Mouse (Mus musculus) heart, postnatal 36 days (tissue): ENCODE data around the gene Mylpf. TPM values are rescaled to one million over a fixed set of nuclear protein-coding genes. Genes with fewer than 3 reads are reported as not detected.
A peak's percentile ranks its signal among the peaks of the same experiment; 100 is the strongest.

Source experiments
- DNase-seq, 2 experiments: peaks; one replicate each; pipeline ENCODE4 v3.0.0; 2021 to 2022
- intact Hi-C: fragments of 180-260 bp; cut with DNase I; formaldehyde crosslinking; loops from one replicate; pipeline ENCODE4 v1.15.1; 2025
- total RNA-seq, 2 experiments: library from RNA; stranded (reverse); gene quantifications; 2 replicates each; pipeline ENCODE4 v1.2.3; 2021

Gene Mylpf
- total RNA-seq, 2 experiments from 2014 or later: 2.4 to 2.5 TPM

DNA sequence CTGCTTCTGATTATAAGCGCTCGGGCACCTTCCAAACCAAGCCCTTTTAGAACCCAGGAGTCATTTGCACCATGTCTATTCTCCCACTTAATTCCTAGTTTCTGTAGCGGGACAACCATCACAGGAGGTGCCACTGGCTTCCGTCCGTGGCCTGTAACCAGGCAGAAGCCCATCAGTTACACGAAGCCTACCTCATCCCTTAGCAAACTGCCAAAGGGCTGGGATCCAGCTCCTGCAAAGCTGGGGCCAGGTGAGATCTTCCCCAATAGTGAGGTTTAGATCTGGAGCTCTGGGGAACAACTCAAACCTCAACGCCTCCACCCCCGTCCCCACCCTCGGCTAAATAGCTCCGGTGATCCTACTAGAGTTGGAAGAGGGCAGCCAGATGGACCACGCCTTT, 12.2 kb upstream of the Mylpf start:
- intact Hi-C loops: loop anchor here (1.0 to 5.0 kb wide), 3 partner anchors 38 to 334 kb away; partner anchors contain the start of genes Hirip3, Ino80e and Kif22
- no peak for DNase-seq

DNA sequence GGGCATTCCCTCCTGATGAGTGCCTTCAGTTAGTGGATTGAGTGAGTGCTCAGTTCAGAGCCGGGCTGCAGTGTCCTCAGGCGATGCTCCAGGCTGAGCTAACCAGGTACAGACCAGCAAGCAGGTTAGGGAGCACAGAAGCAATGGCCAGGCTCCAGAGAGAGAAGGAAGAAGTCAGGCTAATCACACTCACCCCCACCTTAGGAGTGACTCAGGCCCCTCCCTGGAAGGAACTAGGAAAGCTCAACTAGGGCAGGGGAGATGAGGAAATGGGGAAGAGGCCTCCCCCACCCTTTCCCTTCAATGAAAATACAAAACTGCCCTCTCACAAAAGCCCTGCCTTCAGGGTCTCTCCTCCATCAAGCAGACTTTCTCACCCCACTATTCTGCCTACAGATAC, 2.1 kb upstream of the Mylpf start:
- no peak for DNase-seq
- intact Hi-C loops: no loop called here

DNA sequence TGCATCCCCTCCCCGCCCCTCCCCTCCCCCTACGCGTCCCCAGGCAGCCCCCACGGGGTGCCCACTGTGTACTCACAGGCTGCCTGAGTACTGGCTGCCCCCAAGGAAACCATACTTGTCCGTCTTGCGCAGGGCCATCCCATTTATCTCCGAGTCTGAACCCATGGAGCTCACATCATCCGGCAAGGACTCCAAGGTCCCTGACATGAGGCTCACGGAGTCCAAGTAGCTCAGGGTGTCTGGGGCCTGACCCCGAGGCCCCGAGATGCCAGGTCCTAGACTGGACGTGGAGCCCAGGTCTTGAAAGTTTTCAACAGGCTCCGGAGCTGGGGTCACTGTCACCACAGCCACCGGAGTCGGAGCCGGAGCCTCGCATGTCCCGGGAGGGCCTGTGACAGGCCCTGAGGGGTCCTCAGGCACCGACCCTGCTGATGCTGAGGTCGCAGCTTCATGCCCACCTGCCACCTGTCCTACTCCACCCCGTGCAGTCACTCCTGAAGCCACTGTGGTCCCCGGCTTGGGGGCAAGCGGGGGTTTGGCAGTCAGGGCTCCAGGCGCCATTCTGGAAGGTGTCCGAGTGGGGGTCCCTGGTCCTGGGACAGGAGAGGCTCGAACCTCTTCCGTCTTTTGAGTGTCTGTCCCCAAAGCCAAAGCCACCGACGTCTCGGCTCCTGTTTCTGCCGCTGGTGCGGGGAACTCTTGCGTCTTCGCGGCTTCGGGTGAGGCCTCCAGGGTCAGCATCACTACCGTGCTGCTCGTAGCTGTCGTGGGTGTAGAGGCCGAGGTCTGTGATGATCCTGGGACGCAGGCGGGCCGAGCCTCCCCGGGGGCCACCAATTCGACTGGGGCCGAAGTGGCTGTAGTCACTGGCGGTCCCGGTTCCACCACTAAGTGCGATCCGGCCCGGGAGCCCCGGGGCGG, 1.1 kb upstream of the Mylpf start:
- intact Hi-C loops: no loop called here
- peak in 1 of 2 experiments; percentile 31 for DNase-seq

DNA sequence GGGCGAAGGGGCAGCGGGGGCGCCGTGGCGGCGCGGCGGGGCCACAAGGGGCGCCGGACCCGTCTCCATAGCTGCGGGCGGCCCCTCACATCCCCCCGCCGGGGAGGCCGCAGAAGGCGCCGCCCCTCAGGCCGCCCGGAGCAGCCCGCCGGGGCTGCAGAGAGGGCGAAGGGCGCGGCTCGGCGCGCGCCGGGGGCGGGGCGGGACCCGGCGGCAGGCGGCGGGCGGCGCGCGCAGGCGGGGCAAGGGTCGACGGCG, 466 bp upstream of the Mylpf start, which contains the start of gene Tbc1d10b:
TSS of gene Tbc1d10b (minus strand) at position 174 of the 258 bp plus-strand sequence.
- DNase-seq: no peak
- intact Hi-C loops: no loop called here

DNA sequence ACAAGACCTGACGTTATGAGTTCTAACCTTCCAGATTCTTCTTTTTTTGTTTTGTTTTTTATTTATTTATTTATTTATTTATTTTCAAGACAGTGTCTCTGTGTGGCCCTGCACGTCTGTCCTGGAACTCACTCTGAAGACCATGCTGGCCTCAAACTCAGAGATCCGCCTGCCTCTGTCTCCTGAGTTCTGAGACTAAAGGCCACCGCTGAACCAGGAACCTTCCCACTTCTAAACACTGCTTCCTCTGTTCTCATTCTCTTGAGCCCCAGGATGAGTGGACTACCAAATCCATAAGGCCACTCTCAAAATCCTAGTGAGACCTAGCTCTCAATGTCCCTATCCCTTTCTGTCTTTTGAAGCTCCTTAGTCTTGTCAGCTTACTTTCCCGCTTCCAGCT, 1.2 kb downstream of the Mylpf start:
- intact Hi-C loops: no loop called here

DNA sequence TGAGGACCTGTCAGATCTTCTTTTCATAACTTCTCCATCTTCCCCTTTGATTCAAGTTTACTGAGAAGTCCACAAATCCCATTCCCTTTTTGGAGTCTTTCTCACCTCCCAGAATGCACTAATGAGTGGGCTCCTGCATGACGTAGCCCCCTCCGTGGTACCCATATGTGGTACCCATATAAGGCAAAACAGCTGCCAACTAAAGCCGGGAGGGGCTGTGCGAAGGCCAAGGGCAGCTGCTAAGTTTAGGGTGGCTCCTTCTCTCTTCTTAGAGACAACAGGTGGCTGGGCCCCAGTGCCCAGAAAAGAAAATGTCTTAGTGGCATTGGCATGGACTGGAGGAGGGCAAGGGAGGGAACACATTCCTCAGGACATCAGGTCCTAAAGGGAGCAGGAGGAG, 1.6 kb downstream of the Mylpf start:
- DNase-seq: no peak
- intact Hi-C loops: no loop called here

More for the DNA sequence above, 1.2 kb downstream of the Mylpf start:
- DNase-seq: no peak

DNA sequence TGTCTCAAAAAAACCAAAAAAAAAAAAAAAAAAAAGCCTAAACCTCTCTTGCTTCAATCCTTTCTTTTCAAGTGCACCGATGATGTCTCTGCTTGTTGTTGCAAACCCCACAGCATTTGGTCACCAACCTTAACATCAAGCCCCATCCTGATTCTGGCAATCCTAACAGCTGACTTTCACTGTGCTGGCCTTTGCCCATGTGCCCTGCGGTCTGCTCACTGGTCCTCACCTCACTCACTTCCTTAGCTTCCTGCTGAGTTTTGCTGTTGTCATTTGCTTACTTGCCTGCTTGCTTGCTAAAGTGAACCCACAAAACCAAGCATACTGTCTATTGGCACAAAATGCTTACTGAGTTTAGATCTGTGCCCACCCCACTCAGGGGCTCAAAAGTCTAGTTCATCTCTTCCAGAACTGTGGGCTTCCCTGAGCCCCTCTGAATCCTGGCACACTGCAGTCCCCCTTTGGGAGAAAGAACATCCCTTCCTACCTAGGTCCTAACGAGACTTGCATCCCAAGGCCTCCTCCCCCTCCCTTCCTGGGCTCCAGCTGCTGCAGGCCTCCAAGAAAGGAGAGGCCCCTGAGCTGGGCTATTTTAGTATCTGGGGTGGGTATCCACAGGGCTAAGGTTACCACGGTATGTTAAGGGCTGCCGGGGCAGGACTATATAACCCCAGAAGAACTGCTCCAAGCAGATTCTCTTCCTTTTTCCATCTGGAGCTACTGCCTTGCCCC, 2.5 kb downstream of the Mylpf start:
- no peak for DNase-seq
- intact Hi-C loops: no loop called here

DNA sequence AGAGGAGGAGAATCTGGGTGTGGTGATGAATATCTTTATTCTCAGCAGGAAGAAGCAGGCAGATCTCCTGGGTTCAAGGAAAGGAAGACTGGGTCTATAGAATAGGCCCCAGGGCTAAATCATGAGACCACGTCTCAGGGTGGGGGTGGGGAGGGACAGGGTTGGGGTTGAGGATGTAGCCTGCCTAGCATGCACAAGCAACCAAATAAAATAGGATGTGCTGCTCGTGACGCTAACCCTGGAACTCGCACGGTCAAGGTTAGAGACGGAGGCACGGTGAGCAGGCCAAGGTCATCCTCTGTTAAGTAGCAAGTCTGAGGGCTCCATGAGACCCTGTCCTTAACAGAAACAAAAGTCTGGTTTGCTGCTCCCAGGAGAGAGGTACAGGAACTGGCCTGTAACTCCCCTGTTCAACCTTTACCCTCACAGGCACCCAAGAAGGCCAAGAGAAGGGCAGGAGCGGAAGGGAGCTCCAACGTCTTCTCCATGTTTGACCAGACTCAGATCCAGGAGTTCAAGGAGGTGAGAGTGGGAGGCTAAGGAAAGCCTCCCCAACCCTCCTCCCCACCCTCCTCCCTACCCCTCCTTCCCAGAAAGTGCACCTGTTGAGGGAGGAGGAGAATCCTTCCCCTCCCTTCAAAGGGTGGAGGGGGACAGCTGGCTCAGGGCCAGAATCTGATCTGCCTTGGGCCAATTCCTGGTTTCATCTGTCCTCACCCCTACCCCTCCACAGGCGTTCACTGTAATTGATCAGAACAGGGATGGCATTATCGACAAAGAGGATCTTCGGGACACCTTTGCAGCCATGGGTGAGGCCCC, 4.0 kb downstream of the Mylpf start:
- DNase-seq: no peak
- intact Hi-C loops: loop anchor here (1.0 kb wide), 1 partner anchor 17 kb away; no protein-coding TSS in a partner anchor

DNA sequence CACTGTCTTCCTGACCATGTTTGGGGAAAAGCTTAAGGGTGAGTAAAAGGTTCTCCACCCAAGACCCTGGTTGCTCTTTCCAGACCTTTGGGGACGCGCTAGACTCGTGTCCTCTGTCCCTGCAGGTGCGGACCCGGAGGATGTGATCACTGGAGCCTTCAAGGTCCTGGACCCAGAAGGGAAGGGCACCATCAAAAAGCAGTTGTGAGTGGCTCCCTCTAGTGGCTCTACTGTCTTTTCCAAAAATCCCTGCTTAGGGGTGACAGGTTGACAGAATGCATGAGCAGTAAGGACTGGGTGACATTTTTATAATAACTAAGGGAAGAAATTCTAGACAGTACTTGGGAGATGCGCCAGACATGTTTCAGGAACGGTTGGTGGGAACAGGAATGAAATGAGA, 4.8 kb downstream of the Mylpf start:
- DNase-seq: peak in 1 of 2 experiments; percentile 39
- intact Hi-C loops: loop anchor here (1.0 kb wide), 1 partner anchor 16 kb away; no protein-coding TSS in a partner anchor

DNA sequence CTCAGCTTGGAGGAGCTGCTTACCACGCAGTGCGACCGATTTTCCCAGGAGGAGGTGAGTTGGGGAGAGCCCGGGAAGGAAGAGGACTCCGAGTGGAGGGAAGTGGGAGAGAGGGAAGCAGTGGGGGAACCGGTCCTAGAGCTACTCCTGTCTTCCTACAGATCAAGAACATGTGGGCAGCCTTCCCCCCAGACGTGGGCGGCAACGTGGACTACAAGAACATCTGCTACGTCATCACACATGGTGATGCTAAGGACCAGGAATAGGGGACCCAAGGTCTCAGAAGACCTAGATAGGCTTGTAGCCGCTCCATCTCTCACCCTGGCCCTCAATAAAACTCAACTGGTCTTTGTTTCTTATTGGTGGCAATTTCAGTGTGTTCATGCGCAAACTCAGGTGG, 5.2 kb downstream of the Mylpf start:
- intact Hi-C loops: loop anchor here (1.0 kb wide), 1 partner anchor 15 kb away; no protein-coding TSS in a partner anchor

DNA sequence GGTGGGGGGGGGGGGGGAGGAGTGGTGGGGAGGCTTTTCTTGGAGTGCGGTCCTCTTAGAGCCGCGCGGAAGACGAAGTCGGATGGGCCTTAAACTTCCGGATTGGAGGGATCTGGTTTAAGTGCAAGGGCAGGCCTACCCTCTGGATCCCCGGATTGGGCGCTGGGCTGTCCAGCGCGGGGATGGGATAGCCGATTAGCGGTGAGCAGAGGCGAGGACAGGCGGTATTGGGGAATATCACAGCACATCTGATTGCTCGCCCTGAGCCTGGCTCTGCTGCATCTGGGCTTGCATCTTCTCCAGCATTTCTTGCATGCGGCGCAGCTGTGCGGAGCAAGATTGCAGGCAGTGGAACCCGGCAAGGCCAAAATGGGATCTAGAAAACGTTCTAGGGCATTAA, 5.8 kb downstream of the Mylpf start:
- intact Hi-C loops: no loop called here
- DNase-seq: no peak

More for the DNA sequence above, 5.2 kb downstream of the Mylpf start:
- no peak for DNase-seq

DNA sequence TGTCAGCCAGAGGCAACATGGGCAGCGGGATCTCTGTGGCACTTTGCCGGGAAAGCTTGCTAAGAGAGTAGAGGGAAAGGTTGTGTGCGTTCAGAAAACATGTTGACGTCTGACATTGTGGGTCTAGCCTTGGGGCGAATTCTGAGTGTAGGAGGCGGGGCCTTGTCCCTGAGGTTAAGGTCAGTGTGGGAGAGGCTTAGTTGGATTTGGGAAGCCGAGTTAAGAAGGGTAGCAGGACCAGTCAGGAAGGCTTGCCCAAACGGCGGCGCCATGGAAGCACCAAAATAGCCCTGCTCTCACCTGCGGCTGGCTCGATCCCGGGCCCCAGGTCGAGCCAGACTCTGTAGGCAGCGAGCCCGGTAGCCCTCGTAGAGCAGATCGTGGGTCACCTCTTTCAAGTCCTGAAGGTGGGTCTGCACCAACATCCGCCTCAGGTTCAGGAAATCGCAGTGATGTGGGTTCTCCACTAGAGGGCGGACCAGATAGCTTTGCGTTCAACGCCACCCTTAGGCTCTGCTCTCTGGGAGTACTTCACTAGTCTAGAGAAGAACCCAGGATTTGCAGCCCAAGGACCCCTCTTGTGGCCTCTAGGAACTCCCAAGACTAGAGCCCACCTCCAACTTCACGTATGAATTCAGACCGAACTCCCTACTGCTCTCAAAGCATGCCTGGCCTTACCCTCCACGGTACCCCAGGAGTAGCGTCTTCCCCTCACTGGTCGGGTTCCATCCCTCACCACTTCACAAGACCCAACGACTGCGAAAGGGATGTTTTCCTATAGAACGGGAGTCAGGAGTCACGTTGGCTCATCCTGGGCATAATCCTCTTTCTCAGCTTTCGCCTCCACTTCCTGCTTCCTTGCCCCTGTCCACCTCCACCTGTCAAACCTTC, 6.5 kb downstream of the Mylpf start:
- intact Hi-C loops: no loop called here
- peak; percentile 65 to 69 for DNase-seq

DNA sequence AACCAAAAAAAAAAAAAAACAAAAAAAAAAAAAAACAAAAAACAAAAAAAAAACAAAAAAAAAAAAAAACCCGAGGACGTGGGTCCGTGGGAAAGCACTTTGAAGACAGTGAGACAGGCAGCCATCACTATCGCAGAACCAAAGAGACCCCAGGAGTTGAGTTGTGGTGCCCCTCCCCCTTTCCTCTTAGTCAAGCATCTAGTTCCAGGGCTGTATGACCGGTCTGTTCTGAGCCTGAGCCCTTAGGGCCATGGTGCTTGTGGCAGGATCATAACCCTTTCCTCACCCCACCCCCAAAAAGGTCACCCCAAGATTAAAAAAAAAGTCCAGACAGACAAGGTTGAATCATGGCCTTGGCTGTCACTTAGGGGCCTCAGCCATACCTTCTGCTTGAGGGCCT, 7.6 kb downstream of the Mylpf start:
- no peak for DNase-seq
- intact Hi-C loops: no loop called here

DNA sequence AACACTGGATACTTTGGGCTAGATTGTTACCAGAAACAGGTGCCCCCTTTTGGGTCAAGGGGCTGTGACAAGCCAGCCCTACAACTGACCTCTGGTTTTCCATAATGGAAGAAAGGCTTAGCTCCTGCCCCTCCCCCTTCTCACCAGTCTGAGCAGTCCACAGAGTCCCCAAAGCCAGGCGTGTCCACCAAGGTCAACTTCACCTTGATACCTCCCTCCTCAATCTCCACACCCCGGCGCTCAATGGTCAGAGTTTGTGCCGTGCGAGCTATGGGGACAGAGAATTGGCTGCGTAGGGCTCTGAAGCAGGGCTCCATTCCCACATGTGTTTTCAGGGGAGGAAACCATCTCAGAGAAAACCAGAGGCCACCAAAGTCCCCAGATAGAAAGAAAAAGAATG, 8.8 kb downstream of the Mylpf start:
- DNase-seq: no peak
- intact Hi-C loops: no loop called here

DNA sequence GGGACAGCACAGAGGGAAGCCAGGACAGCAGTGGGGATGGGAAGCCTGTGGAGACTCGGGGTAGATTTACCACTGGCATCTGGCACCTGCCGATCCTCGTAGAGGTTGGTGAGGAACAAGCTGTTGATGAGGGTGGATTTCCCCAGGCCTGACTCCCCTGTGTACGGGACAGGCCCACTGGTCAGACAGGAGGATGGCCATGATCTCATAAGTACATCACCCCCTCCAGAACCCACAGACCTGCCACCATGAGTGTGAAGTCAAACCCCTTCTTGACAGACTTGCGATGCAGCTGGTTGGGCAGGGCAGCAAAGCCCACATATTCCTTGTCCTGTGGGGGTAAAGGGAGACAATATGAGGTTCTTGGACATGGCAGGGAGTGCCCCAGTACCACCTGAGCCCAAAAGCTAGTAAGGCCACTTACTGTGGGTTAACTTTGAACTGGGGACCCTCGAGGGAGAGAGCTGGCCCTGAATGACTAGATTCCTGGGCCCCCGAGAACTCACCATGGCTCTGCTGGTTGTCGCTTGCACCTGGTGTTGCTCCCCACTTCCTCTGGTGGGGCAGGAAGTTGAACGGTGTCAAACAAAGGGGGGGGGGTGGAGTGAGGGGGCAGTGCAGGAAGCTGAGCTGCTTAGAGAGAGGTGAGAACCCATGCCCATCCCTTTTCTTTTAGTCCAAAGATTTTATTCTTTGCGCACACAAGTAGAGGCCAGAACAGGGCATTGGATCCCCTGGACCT, 9.4 kb downstream of the Mylpf start:
- no peak for DNase-seq
- intact Hi-C loops: no loop called here

DNA sequence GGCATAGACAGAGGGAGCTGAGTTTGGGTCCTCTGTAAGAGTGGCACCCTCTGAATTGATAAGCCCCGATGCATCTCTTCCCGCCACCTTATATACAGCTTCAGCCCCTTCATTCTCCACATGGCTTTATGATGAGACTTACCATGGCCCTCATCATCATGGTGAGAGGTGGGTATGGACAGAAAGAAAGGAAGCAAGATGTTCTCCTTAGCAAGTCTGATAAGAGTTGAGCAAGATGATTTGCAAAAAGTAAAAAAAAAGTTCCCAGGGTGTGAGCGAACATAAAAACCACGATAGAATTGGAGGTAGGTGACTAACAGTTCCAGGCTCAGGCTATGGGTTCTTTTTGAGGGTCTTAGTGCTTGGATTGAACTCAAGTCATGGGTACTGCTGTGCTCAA, 10.0 kb downstream of the Mylpf start:
- DNase-seq: no peak

DNA sequence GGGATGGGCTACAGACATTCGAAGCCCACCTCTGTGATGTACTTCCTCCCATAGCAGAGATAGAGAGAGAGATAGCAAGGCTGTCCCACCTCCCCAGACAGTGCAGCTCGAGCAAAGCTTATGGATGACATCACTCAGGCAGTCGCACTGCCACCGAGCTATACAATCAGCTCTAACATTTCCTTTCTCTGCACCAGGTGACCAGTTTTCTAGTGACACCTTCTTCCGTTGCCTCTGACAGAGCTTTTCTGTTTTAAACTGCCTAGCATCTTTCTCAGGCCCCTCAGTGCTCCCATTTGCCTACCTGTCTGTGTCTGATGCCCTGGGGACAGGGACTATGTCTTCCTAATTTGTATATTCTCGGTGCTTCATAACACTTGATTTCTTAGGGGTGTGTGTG, 11.8 kb downstream of the Mylpf start:
- intact Hi-C loops: no loop called here
- DNase-seq: no peak

More for the DNA sequence above, 10.0 kb downstream of the Mylpf start:
- intact Hi-C loops: no loop called here

DNA sequence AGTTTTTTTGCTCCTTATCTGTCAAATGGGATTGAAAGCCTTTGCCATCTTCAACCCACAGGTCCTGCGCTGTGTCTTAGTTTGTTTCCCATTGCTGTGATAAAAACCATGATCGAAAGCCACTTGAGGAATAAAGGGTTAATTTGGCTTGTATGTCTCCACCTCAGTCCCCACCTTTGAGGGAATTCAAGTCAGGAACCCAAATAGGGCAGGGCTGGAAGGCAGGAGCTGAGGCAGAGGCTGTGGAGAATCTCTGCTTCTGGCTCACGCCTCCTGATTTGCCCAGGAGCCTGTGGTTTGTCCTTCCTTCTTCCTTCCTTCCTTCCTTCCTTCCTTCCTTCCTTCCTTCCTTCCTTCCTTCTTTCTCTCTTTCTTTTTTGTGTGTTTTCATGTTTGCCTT, 14.4 kb downstream of the Mylpf start:
- DNase-seq: no peak
- intact Hi-C loops: no loop called here
